Mouse (Mus musculus) olfactory bulb, adult 2 months (tissue): Measurements from ENCODE around the gene Clic6.

Source experiments
- CTCF ChIP-seq: fragments of 200-500 bp; IDR thresholded peaks from 2 replicates; pipeline ENCODE4 v1.5.1; 2012; ENCODE audit warnings: low read depth, mild to moderate bottlenecking, low read length, moderate library complexity; ENCODE audit not compliant: insufficient read depth
- POLR2A ChIP-seq: fragments of 200-500 bp; IDR thresholded peaks from 2 replicates; pipeline ENCODE4 v1.6.1; 2012; ENCODE audit warnings: mild to moderate bottlenecking, low read depth, low read length, moderate library complexity; ENCODE audit not compliant: insufficient read depth

- TF ChIP-seq POLR2A (no peak), CTCF (no peak)
Observed at GRCm38 (mm10) chr16:92487489-92487888, 2.0 kb downstream of the Clic6 start.
